Mouse (Mus musculus): ENCODE data around the gene Zfp811.

The Zfp811 gene

DNA sequence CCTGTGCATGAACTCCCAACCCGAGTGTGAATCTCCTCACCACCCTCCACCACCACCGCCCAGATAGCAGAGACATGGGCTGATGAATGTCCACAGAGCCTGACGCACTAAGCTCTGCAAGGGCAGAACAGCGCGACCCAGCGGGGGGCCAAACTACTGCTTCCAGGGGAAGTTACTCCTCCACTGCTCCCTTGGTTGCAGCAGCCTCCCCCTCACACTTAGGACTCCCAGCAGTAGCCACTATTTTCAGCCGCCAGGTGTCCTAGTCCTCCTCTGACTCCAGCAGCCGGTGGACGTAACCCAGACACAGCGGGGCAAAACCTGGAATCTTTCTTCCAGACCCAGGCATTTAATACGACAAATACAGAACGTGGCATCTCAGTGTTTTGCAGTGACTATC, 56.1 kb downstream of the Zfp811 start:
- no peak for DNase-seq (ENCODE audit: low spot score)

DNA sequence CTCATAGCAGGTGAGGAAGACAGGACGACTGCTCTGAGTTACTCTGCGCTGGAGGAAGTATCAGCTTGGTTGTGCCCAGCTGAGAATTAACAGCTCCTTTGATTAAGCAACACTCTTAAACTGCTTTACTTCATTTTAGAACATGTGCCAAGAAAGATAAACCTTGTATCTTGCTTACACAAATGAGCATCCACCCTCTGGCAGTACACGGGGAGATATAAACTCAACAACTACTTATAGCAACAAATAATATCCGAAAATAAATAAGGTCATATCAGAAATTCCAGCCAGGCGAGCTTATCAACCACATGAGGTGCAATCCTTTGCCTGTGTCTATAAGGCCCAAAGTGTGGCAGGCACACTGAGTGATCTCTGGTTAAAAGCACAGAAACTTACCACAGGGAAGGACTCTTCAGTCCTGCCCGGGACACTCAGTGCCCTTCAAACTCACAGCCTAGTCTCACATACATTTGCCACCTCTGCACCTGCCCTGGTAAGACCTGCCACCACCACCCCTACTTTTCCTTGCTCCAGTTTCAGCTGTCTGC, 56.8 kb downstream of the Zfp811 start:
- DNase-seq (ENCODE audit: low spot score), result no peak

- no peak for DNase-seq (ENCODE audit: low spot score)
Measured at GRCm38 (mm10) chr17:32750611-32751010, 59.1 kb downstream of the Zfp811 start.
